Comparison of ENCODE assay signal across 8 mouse cellular contexts in genomic region chr11:120240941-120241890, GRCm38 (mm10). TPM values are rescaled to one million over a fixed set of nuclear protein-coding genes. Genes with fewer than 3 reads are reported as not detected.
DNase-seq lines count a peak whose midpoint lies in the region; ATAC-seq and TF ChIP-seq lines count a peak whose summit lies in the region.

No protein-coding gene starts in this region.

- peaks cover 7% of the 10 kb centered on the region; the same call in 1 of the 2 replicates for H3K36me3 ChIP-seq in heart, adult 2 months (ENCODE audit: control insufficient read depth, insufficient read depth, low read length)
- 0 out of 2 replicates have a peak, but pooled peaks cover 11% of the 10 kb centered on the region for H3K36me3 ChIP-seq in hindbrain, embryonic 12.5 days
- no peaks in the 10 kb centered on the region for H3K36me3 ChIP-seq in liver, embryonic 15.5 days (replicated peaks)

- H3K4me3 ChIP-seq in heart, adult 2 months = peak overlapping the region; percentile 17
- peak overlapping the region; percentile 79 for H3K4me3 ChIP-seq in hindbrain, embryonic 12.5 days
- no peak overlapping the region for H3K4me3 ChIP-seq in liver, embryonic 15.5 days (replicated peaks)

- TF ChIP-seq POLR2A in heart, adult 2 months (IDR thresholded peaks at IDR 0.05; ENCODE audit: insufficient read depth, low read depth, low read length) = no peak

- no peak for DNase-seq in heart, adult 2 months
- no peak for DNase-seq in heart, postnatal 25 days (ENCODE audit: low spot score)
- DNase-seq in embryo, embryonic 10 days (ENCODE audit: low spot score) = peak; percentile 77
- DNase-seq in testis, postnatal 14 days (ENCODE audit: low spot score) = no peak
- no peak for DNase-seq in thymus, adult 18-20 months
- DNase-seq in thymus, postnatal 0 days (ENCODE audit: low spot score) = no peak

- H3K79me2 ChIP-seq in heart, adult 2 months (replicated peaks; ENCODE audit: control insufficient read depth, insufficient read depth, low read length) = peaks cover 2% of the 10 kb centered on the region

- H3K4me2 ChIP-seq in hindbrain, embryonic 12.5 days (replicated peaks) = peak overlapping the region; percentile 73
- peak overlapping the region; percentile 20 for H3K4me2 ChIP-seq in liver, embryonic 15.5 days

- peak overlapping the region; percentile 93 for H3K27ac ChIP-seq in heart, adult 2 months
- H3K27ac ChIP-seq in hindbrain, embryonic 12.5 days = peak overlapping the region; percentile 99
- H3K27ac ChIP-seq in liver, embryonic 15.5 days (replicated peaks) = peak overlapping the region; percentile 34; the same call in 1 of the 2 replicates

- H3K9ac ChIP-seq in heart, adult 2 months (ENCODE audit: low read depth, low read length) = peak overlapping the region; percentile 43
- peak overlapping the region; percentile 65 for H3K9ac ChIP-seq in hindbrain, embryonic 12.5 days
- no peak overlapping the region for H3K9ac ChIP-seq in liver, embryonic 15.5 days

- intact Hi-C loops in heart, adult 2 months (cut with DNase I) = loop anchor here (1.0 kb wide), 1 partner anchor 14 kb away; no protein-coding TSS in a partner anchor
- intact Hi-C loops in heart, postnatal 25 days (cut with DNase I) = loop anchor here (1.0 to 2.0 kb wide), 2 partner anchors 14 to 21 kb away; no protein-coding TSS in a partner anchor

- no peak for ATAC-seq in hindbrain, embryonic 12.5 days (ENCODE audit: low FRiP score)
- ATAC-seq in liver, embryonic 15.5 days (ENCODE audit: insufficient read depth) = no peak

- TF ChIP-seq EP300 in heart, adult 2 months (IDR thresholded peaks at IDR 0.05; ENCODE audit: insufficient read depth, low read depth, low read length) = no peak

- WGBS in heart, adult 2 months = 13% methylated on average over 29 of the region's 29 CpGs
- 11% methylated on average over 29 of the region's 29 CpGs for WGBS in hindbrain, embryonic 12.5 days
- 58% methylated on average over 29 of the region's 29 CpGs for WGBS in liver, embryonic 15.5 days (ENCODE audit: insufficient replicate concordance)

- peaks cover 25% of the 10 kb centered on the region for H3K4me1 ChIP-seq in heart, adult 2 months (ENCODE audit: control insufficient read depth, insufficient read depth, low read length)
- H3K4me1 ChIP-seq in hindbrain, embryonic 12.5 days = peaks cover 73% of the 10 kb centered on the region
- peaks cover 52% of the 10 kb centered on the region for H3K4me1 ChIP-seq in liver, embryonic 15.5 days (replicated peaks)

- no peak for TF ChIP-seq CTCF in heart, adult 2 months (IDR thresholded peaks at IDR 0.05)

- H3K9me3 ChIP-seq in hindbrain, embryonic 12.5 days (replicated peaks) = no peaks in the 10 kb centered on the region
- H3K9me3 ChIP-seq in liver, embryonic 15.5 days (replicated peaks) = no peaks in the 10 kb centered on the region

- no peaks in the 10 kb centered on the region for H3K27me3 ChIP-seq in heart, adult 2 months (ENCODE audit: control insufficient read depth, insufficient read depth, low read length)
- H3K27me3 ChIP-seq in hindbrain, embryonic 12.5 days = no peaks in the 10 kb centered on the region
- H3K27me3 ChIP-seq in liver, embryonic 15.5 days = peaks cover 59% of the 10 kb centered on the region

RNA-seq across cellular contexts. Expression of gene Bahcc1, which starts 8.5 kb away (rescaled TPM):
- 1 to 10 TPM; 5.4 to 9.7 TPM for total RNA-seq in heart, adult 2 months (2021)
- polyA plus RNA-seq in heart, adult 2 months (2012; rRNA removed) = 5.9 and 6.4 TPM in 2 replicates
- total RNA-seq in heart, postnatal 25 days (2021) = 1 to 10 TPM; 7.8 to 8.3 TPM
- 21.9 and 23.8 TPM in 2 replicates for polyA plus RNA-seq in hindbrain, embryonic 12.5 days (2016; fragmentation: Nextera tagmentation; extraction: Ambion mirVana)
- 0.91 and 1.0 TPM in 2 replicates for polyA plus RNA-seq in liver, embryonic 15.5 days (2015; fragmentation: Nextera tagmentation; extraction: Ambion mirVana)
- 3.3 and 4.6 TPM in 2 replicates for polyA plus RNA-seq in thymus, postnatal 0 days (2015; fragmentation: Nextera tagmentation; extraction: Ambion mirVana)

Comparison
In these comparisons a context has a peak if more than half of its experiments do, and no peak if none do; other contexts are left out.
1. H3K27ac ChIP-seq: peak in every context shown above with its lines; median percentile 99 in hindbrain, embryonic 12.5 days; 93 in heart, adult 2 months; 34 in liver, embryonic 15.5 days.